Mouse (Mus musculus) mesoderm, embryonic 11.5 days (tissue): ENCODE measurements around the gene Cd52.

Experiments used
- DNase-seq: peaks from one replicate; pipeline ENCODE4 v3.0.0-alpha.2; 2012; ENCODE audit warnings: low read depth, low spot score

Gene Cd52

GRCm38 (mm10) chr4:134092382-134093288 lies 2.2 kb downstream of the Cd52 start:
- DNase-seq = peak; percentile 56

GRCm38 (mm10) chr4:134091225-134091529 lies 3.7 kb downstream of the Cd52 start:
- DNase-seq = no peak

GRCm38 (mm10) chr4:134090521-134091224 lies 4.2 kb downstream of the Cd52 start:
- DNase-seq = no peak

GRCm38 (mm10) chr4:134089029-134089428 lies 5.9 kb downstream of the Cd52 start:
- no peak for DNase-seq

GRCm38 (mm10) chr4:134087412-134087811 lies 7.5 kb downstream of the Cd52 start:
- DNase-seq = peak; percentile 48

- no peak for DNase-seq
These were observed 9.9 kb downstream of the Cd52 start for GRCm38 (mm10) chr4:134084999-134085398.

GRCm38 (mm10) chr4:134082460-134082859 lies 12.4 kb downstream of the Cd52 start:
- no peak for DNase-seq

GRCm38 (mm10) chr4:134081730-134082386 lies 13.0 kb downstream of the Cd52 start:
- DNase-seq = peak; percentile 75

GRCm38 (mm10) chr4:134080674-134081073 lies 14.2 kb downstream of the Cd52 start:
- DNase-seq = no peak

- peak; percentile 73 for DNase-seq
These were observed 16.2 kb downstream of the Cd52 start for GRCm38 (mm10) chr4:134078694-134079093.

- no peak for DNase-seq
These were observed 25.9 kb downstream of the Cd52 start for GRCm38 (mm10) chr4:134068793-134069580.

GRCm38 (mm10) chr4:134067833-134068544 lies 26.9 kb downstream of the Cd52 start:
- no peak for DNase-seq

- DNase-seq = no peak
These were observed 27.5 kb downstream of the Cd52 start for GRCm38 (mm10) chr4:134067383-134067782.

GRCm38 (mm10) chr4:134065431-134066004 lies 29.4 kb downstream of the Cd52 start:
- DNase-seq = no peak

- DNase-seq = no peak
These were observed 32.3 kb downstream of the Cd52 start for GRCm38 (mm10) chr4:134062561-134062960.

GRCm38 (mm10) chr4:134061944-134062446 lies 32.9 kb downstream of the Cd52 start:
- DNase-seq = no peak

- no peak for DNase-seq
These were observed 33.6 kb downstream of the Cd52 start for GRCm38 (mm10) chr4:134061166-134061830.

GRCm38 (mm10) chr4:134060135-134060865 lies 34.6 kb downstream of the Cd52 start, which contains the start of gene Crybg2:
Gene Crybg2 (plus strand): TSS chr4:134060815.
- no peak for DNase-seq

GRCm38 (mm10) chr4:134058908-134059307 lies 36.0 kb downstream of the Cd52 start:
- no peak for DNase-seq
